Mouse (Mus musculus) WW6 (cell line): ENCODE measurements around the gene Noxo1.
"Not testable (repeated sequence)": the region's sequence is repeated elsewhere in the genome, so short reads cannot be mapped to it uniquely, and the experiment has no call there.

ENCODE experiments used
- DNase-seq: peaks from one replicate; pipeline ENCODE4 v3.0.0-alpha.2; 2013; ENCODE audit warnings: low read depth, low spot score

The Noxo1 gene

GRCm38 (mm10) chr17:24676877-24677276, 19.2 kb upstream of the Noxo1 start:
- no peak for DNase-seq

DNA sequence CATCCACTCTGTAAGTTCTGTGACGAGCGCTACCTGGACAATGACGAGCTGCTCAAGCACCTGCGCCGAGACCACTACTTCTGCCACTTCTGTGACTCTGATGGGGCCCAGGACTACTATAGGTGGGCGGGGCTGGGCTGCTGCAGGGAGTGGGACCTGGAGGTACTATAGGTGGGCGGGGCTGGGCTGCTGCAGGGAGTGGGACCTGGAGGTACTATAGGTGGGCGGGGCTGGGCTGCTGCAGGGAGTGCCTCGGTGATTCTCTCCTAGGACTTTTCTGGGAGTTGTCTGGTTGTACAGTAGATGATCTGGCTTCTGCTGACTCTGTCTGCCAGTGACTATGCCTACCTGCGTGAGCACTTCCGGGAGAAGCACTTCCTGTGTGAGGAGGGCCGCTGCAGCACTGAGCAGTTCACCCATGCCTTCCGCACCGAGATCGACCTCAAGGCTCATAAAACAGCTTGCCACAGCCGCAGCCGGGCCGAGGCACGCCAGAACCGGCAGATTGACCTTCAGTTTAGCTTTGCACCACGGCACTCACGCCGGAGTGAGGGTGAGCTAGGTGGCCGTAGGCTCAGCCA, 18.4 kb upstream of the Noxo1 start:
- no peak for DNase-seq

GRCm38 (mm10) chr17:24686514-24686913, 9.5 kb upstream of the Noxo1 start:
- no peak for DNase-seq

DNA sequence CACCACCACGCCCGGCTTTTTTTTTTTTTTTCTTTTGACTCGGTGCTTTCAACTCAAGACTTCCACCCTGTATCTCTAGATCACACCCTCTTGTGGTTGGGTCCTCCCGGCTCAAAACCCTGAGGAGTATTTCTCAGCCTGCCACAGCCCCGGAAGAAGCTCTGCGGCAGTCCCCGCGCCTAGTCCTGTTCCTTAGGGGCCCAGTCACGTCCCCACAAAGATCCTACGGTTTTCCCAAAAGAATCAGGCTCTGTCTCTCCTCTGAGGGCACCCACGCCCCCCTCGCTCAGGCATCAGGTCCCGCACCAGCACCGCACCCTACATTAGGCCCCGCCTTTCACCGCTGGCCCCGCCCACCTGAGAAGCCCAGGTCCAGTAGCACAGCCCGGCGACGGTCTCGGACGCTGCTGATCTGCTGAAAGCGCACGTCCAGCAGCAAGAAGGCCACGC, 8.9 kb upstream of the Noxo1 start:
- no peak for DNase-seq

GRCm38 (mm10) chr17:24687599-24687998, 8.4 kb upstream of the Noxo1 start:
- no peak for DNase-seq

DNA sequence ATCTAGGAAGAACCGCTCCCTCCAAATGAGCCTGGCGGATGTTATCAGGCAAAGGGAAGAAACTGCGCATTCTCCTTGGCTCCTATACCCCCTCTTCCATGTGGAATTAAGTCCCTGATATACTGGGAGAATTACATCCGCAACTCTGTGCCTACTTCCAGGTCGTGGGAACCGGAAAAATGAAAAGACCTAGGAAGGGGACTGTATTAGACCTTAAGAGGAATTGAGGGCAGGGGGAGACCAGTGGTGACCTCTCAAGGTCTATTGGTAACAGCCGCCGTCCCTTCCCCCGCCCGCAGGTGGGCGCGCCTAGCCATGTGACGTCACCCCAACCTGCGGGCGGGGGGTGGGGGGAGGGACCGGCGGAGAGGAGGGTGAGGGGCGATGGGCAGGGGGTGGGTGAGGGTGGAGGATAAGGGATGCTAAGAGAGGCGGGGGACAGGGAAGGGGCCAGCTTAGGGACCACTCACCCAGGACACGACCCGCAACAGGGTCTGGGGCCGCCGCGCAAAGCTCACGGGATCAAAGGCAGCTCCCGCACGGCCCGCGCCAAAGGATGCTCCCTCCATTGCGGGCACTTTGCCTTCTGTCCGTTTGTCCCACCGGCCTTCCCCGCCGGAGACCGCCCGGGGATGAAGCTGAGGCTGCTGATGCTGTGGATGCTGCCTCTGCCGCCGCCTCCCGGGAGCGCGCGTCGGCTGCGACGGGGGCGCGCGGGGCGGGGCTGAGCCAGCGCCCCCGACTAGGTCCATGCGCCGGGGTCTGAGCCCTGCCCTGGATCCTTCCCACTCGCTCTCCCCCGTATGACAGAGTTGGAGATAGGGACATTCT, 6.6 kb upstream of the Noxo1 start, which contains the start of gene Syngr3:
Gene Syngr3 (minus strand): TSS at position 705 of the 831 bp plus-strand sequence.
- DNase-seq = no peak

DNA sequence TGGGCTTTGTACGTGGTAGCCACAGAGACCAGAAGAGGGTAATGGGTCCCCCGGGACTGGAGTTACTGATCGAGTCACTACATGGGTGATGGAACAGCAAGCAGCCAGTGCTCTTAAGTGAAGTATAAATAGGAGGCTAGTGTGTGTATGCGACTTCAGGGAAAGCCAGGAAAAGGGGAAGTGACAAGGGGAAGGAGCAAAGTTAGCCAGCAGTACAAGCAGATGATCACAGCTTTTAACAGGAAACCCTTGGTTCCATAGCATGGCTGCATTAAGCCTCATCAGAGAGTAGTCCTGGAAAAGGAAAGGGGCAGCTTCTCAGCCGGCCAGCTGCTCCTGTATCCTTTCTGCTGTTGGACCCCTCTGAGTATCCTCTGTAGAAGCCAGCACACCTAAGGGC, 3.6 kb upstream of the Noxo1 start:
- no peak for DNase-seq

DNA sequence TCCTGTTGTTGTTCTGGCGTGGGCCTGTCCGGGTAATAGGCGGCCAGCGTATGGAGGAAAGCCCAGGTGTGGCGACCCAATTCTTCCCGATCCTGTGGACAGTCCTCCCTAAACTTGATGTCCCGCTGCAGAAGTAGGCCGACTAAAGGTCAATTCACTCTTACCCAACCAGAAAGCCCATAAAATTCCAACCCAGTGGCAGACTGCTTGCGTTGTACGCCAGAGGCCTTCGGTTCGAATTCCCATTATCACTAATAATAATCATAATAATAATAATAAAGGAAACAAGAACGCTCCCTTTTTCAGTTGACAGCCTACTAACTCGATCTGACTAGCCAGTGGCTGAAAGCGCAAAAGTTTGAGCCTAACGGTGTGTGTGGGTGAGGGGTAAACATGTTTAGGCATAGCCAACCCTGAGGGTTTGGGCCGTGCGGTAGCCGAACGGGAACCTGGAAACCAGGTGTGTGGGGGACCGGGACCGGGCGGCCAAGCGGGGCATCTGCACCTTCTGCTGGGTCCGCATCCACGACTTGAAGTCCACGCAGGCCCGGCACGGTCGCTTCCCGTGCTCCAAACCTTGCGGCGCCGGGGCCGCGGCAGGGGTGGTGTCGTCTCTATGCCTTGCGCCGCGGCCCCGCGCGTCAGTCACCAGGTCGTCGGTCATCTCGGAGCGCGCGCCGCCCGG, 566 bp upstream of the Noxo1 start:
- no peak for DNase-seq

DNA sequence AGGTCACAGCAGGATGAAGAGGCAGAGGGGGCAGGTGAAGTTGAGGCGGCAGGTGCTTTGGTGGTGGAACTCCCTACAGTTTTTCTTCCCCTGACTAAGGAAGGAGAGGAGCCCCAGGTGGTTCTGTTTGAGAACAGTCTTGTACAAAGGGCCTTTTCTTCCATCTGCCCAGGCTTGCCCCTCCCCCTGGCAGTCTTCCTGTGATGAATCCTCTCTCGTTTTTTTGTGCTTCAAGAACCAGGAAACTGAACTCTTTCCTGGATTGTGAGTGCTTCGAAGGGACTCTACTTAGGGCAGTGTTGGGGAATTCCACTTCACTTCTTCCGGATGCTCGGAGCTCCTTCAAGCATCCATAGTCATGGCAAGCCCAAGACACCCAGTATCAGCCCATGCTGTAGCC, 2.0 kb downstream of the Noxo1 start:
- no peak for DNase-seq

- DNase-seq = no peak
These were observed 2.7 kb downstream of the Noxo1 start for GRCm38 (mm10) chr17:24698715-24699114.

- no peak for DNase-seq
These were observed 3.4 kb downstream of the Noxo1 start for GRCm38 (mm10) chr17:24699473-24699872.

- DNase-seq = no peak
These were observed 5.2 kb downstream of the Noxo1 start for GRCm38 (mm10) chr17:24701251-24701650.

- DNase-seq = no peak
These were observed 9.8 kb downstream of the Noxo1 start for GRCm38 (mm10) chr17:24705821-24706220.

DNA sequence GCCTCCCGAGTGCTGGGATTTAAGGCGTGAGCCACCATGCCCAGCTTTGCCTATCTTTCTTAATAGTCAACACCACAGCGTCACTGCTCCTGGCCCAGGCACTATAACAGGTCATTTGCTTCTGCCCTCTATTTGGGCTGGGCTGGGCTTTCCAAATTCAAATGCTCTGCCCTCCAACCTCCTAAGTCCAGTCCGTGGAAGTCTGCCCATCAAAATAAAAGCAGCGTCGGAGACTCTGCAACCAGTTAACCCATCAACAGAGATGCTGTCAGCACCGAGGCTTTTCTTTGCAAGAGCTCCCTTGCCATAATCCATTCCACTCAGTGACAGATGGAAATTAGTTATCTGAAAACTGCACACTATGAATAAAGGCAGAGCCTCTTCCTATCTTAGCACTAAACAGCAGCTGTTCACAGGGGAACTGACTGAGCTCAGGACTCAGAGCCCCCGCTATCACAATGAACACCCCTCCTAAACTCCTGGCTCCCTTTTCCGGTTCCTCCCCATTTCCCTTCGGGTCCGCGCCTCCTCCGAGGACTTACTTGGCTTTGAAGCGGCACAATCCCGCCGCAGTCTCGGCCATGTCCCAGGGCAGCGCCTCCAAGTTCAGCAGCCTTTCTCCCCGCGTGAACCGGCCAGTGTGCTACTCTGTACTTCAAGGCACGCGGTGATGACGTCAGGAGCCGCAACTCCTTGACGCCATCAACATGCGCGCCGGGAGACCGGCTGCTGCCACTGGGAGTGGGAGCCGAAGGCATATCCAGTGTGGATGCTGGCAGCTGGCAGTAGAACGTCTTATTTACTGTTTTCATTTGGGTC, 11.2 kb downstream of the Noxo1 start, which contains the start of gene Tbl3:
Gene Tbl3 (minus strand): TSS at position 679 of the 819 bp plus-strand sequence.
- DNase-seq = no peak

DNA sequence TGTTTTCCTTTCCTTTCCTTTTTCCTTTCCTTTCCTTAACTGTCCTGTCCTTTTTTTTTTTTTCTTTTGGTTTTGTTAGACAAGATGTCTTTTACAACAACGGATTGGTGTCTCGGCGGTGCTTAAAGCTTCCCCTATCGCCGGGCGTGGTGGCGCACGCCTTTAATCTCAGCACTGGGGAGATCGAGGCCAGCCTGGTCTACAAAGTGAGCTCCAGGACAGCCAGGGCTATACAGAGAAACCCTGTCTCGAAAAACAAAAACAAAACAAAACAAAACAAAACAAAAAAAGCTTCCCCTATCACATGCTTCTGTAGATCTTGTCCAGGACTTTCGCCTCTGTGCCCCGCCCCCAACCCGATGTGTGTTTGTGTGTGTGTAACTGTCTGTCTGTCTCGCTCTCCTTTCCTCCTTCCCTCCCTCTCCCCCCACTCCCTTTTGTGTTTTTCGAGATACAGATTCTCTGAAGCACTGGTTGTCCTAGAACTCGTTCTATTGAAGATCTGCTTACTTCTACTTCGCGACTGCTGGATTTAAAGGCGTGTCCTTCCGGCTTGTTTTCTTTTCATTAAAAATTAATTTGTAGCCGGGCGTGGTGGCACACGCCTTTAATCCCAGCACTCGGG, 11.9 kb downstream of the Noxo1 start:
- no peak for DNase-seq

GRCm38 (mm10) chr17:24708646-24709045, 12.6 kb downstream of the Noxo1 start:
- no peak for DNase-seq

GRCm38 (mm10) chr17:24715556-24715955, 19.5 kb downstream of the Noxo1 start:
- no peak for DNase-seq

DNA sequence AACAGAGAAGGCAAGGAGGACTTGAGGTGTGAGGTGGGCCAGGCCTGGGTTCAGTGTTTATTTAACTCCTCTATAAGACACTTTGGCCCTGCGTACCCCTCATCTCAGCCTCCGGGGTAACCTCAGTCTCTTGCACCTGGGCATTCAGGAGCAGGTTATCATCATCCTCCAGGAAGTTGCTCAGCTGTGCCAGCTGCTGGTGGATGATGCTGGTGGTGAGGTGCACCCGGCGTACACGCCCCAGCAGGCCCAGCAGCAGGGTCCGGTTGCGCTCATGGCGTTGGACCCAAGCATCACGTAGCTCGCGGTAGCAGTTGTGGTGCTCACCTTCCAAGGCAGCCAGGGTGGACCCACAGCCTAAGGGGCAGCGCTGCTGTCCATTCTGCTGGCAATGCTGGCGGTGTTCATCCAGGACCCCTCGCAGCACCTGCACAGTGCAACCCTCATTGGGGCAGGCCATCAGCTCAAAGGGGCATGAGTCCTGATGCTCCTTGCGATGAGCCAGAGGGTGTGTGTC, 20.2 kb downstream of the Noxo1 start:
- DNase-seq = no peak

DNA sequence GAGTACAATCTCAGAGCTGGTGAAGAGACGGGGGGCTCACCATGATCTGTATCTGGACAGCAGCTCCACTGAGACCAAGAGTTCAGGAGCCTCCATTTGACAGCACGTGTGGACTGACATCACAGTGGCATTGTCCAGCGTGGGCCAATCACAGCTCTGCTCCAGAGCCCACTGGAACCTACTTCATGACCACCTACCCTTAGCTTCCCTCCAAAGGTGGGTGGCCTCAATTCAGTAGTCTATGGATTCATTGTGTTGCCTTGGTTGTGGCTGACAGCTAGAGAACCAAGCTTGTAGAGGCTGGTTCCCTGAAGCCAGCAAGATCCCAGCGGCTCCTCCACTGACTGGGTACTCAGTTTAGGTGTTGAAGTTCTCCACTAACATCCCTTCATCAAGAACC, 21.9 kb downstream of the Noxo1 start, which contains the start of the genes Rnf151 and Rps2:
Gene Rnf151 (minus strand): TSS at position 121 of the 400 bp plus-strand sequence.
Gene Rps2 (plus strand): TSS at position 174 of the 400 bp plus-strand sequence.
- no peak for DNase-seq

DNA sequence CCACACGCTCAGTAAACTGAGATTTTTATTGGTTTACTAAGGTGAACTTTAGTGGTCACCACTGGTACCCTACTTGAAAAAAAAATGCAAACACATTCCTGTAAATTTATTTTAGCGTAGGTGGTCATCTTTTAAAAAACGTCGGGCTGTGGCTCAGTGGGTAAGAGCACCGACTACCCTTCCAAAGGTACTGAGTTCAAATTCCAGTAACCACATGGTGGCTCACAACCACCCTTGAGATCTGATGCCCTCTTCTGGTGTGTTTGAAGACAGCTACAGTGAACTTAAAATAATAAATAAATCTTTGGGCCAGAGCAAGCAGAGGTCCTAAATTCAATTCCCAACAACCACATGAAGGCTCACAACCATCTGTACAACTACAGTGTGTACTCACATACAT, 22.9 kb downstream of the Noxo1 start:
- not testable (repeated sequence) for DNase-seq
